Mouse (Mus musculus): ENCODE results near the gene Rassf7.

Gene Rassf7

DNA sequence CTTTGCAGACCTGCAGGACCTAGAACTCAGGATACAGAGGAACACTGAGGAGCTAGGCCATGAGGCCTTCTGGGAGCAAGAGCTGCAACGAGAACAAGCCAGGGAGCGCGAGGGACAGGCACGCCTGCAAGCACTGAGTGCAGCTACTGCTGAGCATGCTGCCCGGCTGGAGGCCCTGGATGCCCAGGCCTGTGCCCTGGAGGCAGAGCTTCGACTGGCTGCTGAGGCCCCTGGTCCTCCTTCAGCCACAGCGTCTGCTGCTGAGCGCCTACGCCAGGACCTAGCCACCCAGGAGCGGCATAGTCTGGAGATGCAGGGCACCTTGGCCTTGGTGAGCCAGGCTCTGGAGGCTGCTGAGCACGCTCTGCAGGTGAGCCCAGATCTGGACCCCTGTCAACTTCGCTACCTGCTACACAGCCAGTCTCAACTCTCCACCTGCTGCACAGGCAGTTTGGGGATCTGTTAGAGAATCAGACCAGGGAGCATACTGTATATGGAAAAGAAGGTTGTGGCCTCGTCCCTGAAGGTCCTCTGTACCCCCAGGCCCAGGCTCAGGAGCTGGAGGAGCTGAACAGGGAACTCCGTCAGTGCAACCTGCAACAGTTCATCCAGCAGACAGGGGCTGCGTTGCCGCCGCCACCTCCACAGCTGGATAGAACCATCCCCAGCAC is 1.8 kb downstream of the Rassf7 start:
- in situ Hi-C loops (cut with MboI; ENCODE audit: low pct_unique_long_range_greater_than_20kb in 1 of 2, low sequenced_read_pairs in 2 of 2, unreplicated experiment in 1 of 2) = no loop called here

- in situ Hi-C loops (cut with MboI; ENCODE audit: low pct_unique_long_range_greater_than_20kb in 1 of 2, low sequenced_read_pairs in 2 of 2, unreplicated experiment in 1 of 2) = no loop called here
Observed at GRCm38 (mm10) chr7:141218141-141218540, 2.5 kb downstream of the Rassf7 start.

DNA sequence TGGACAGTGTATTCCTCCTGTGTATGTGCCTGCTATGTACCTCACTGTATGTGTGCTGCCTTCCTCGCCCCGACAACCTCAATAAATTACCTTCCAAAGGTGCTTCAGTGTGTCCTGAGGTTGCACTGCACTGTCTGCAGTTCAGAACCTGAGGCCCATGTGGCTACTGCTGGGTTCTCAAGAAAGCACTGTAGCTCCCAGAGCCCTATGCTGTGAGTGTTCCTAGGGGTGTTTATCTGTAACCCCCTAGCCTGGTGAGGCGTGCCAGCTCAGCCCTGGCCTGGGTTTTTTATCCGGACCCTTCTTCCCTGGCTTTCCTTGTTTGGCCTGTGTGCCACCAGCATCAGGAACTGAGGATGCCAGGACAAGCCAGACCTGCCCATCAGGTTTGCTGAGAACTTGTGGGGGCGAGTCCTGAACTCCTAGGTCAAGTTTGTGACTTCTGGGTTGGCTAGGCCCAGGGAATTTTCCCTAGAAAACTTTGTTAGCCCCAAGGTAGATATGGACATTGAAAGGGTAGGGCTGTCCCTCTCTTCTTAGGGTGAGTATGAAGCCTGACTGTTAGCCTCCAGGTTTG is 3.0 kb downstream of the Rassf7 start:
- in situ Hi-C loops (cut with MboI; ENCODE audit: low pct_unique_long_range_greater_than_20kb in 1 of 2, low sequenced_read_pairs in 2 of 2, unreplicated experiment in 1 of 2) = no loop called here

DNA sequence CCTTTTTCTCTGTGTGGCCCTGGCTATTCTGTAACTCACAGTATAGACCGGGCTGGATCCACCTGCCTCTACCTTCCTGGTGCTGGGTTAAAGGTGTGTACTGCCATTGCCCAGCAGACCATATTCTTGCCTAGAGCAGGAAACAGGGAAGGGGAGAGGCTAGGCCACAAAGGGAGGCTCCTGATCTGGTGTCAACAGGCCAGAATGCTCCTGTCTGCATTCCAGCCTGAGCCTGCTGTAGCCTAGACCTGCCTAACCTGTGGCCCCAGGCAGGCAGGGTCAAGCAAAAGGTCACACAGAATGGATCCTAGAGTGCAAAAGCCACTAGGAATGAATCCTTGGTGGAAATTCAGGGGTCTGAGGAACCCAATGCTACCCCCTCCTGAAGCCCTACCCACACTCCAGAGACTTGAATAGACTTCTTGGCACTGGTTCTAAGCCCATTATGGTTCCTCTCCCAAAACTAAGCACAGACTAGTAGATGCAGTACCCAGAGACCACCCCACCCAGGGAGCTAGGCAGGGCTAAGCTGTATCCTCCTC is 4.0 kb downstream of the Rassf7 start:
- in situ Hi-C loops (cut with MboI; ENCODE audit: low pct_unique_long_range_greater_than_20kb in 1 of 2, low sequenced_read_pairs in 2 of 2, unreplicated experiment in 1 of 2) = no loop called here

GRCm38 (mm10) chr7:141220377-141220776 is 4.7 kb downstream of the Rassf7 start:
- in situ Hi-C loops (cut with MboI; ENCODE audit: low pct_unique_long_range_greater_than_20kb in 1 of 2, low sequenced_read_pairs in 2 of 2, unreplicated experiment in 1 of 2) = no loop called here

DNA sequence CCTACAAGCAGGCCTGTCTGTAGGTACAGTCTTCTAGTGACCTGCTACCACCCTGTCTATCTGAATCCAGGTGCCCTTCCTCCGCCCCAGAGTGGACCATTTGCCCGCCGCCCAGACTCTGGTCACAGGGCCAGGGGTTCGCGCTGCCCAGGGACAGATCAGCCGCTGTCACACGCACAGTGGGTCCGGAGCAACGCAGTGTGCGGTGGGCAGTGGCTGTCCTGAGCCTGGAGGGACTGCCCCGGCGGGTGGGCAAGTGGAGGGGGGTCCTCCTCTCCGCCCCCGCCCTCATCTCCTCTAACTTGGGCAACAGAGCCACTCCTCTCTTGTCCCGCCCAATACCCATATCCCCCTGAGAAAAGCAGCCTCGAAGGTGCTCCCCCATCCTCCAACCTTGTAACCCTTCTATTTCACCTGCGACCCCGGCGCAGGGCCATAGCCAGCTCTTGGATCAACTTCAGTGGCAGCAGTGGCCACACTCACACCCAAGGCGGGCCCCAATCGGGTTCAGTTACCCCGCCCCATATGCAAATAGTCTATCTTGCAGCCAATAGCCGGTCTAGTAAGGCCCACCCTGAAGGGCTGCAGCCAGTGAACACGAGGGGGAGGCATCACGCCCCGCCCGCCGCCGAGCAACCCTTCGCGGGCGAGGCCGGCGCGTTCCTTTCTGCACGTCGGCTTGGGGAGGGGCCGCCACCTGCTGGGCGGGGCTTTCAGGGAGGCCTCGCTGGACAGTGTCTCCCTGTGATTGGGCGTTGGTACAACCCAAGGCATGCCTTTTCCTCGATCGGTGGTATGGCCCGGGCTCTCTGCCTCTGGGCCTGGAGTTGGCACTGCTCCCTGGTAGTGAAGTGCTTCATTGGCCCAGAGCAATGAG is 5.8 kb downstream of the Rassf7 start:
- in situ Hi-C loops (cut with MboI; ENCODE audit: low pct_unique_long_range_greater_than_20kb in 1 of 2, low sequenced_read_pairs in 2 of 2, unreplicated experiment in 1 of 2) = no loop called here

DNA sequence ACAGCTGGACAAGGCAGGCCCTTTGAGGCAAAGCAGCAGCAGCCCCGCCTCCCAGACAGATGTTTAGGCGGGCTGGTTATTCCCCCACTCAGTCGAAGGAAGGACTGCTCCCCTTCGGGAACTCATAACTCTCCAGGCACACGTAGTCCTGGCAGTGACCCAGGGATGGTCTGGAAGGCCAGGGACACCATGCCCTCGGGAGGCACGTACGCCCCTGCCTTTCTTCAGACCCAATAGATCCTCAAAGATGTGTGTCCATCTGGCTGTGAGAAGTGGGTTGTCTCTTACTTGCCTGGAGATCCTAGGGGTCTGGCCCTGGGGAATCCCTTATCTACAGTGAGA is 6.4 kb downstream of the Rassf7 start:
- in situ Hi-C loops (cut with MboI; ENCODE audit: low pct_unique_long_range_greater_than_20kb in 1 of 2, low sequenced_read_pairs in 2 of 2, unreplicated experiment in 1 of 2) = no loop called here

GRCm38 (mm10) chr7:141222696-141223215 is 7.1 kb downstream of the Rassf7 start:
- in situ Hi-C loops (cut with MboI; ENCODE audit: low pct_unique_long_range_greater_than_20kb in 1 of 2, low sequenced_read_pairs in 2 of 2, unreplicated experiment in 1 of 2) = no loop called here

DNA sequence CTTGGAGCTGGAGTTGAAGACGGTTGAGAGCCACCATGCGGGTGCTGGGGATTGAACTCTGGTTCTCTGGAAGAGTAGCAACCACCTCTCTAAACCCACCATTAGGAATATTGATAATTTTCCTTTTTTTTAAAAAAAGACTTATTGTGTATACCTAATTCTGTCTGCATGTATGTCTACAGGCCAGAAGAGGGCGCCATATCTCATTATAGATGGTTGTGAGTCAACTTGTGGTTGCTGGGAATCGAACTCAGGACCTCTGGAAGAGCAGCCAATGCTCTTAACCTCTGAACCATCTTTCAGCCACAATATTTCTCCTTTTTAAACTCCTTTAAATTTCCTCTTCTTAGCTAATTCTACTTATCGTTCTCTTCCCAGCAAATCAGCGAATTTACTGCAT is 10.9 kb downstream of the Rassf7 start:
- in situ Hi-C loops (cut with MboI; ENCODE audit: low pct_unique_long_range_greater_than_20kb in 1 of 2, low sequenced_read_pairs in 2 of 2, unreplicated experiment in 1 of 2) = no loop called here

GRCm38 (mm10) chr7:141227796-141228195 is 12.1 kb downstream of the Rassf7 start:
- in situ Hi-C loops (cut with MboI; ENCODE audit: low pct_unique_long_range_greater_than_20kb in 1 of 2, low sequenced_read_pairs in 2 of 2, unreplicated experiment in 1 of 2) = no loop called here

DNA sequence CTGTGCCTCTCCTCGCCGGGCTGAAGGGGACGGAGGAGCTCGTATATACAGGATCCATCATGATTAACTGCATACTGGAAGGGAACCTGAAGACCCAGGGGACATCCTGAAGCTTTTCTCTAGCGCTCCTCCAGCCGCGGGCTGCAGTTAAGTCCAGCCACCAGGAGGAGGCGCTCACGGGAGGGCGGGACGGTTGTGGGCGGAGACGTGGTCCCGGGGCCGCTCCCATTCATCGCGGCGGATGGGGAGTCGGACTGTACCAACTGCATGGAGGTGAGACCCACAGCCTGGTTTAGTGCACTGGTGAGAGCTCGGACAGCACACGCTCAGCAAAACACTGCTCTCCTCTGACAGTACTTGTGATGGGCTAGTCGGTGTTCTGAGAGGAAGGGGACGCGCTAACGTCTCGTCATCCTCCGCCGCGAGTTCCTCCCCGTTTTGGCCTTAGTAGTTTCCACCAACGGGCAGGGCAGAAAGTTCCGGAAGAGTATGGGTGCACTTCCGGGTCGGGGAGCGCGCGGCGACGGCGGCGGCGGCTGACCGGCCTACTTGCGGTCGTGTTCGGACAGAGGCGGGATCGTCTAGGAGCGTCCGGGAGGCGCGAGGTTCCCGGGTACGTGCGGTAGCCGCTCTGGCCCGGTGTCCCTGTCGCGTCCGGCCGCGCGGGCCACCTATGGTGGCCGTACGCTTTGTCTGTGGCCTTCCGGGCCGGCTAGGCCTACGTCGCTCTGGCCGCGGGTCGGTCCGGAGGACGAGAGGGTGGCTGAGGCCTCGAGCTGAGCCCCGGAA is 12.8 kb downstream of the Rassf7 start, which contains the start of gene Phrf1:
Gene Phrf1 (plus strand): TSS at position 506 of the 789 bp plus-strand sequence.
- in situ Hi-C loops (cut with MboI; ENCODE audit: low pct_unique_long_range_greater_than_20kb in 1 of 2, low sequenced_read_pairs in 2 of 2, unreplicated experiment in 1 of 2) = no loop called here

- in situ Hi-C loops (cut with MboI; ENCODE audit: low pct_unique_long_range_greater_than_20kb in 1 of 2, low sequenced_read_pairs in 2 of 2, unreplicated experiment in 1 of 2) = no loop called here
Observed at GRCm38 (mm10) chr7:141229702-141230101, 14.0 kb downstream of the Rassf7 start.

GRCm38 (mm10) chr7:141230570-141230969 is 14.9 kb downstream of the Rassf7 start:
- in situ Hi-C loops (cut with MboI; ENCODE audit: low pct_unique_long_range_greater_than_20kb in 1 of 2, low sequenced_read_pairs in 2 of 2, unreplicated experiment in 1 of 2) = no loop called here

- in situ Hi-C loops (cut with MboI; ENCODE audit: low pct_unique_long_range_greater_than_20kb in 1 of 2, low sequenced_read_pairs in 2 of 2, unreplicated experiment in 1 of 2) = no loop called here
Observed at GRCm38 (mm10) chr7:141231111-141231510, 15.5 kb downstream of the Rassf7 start.

DNA sequence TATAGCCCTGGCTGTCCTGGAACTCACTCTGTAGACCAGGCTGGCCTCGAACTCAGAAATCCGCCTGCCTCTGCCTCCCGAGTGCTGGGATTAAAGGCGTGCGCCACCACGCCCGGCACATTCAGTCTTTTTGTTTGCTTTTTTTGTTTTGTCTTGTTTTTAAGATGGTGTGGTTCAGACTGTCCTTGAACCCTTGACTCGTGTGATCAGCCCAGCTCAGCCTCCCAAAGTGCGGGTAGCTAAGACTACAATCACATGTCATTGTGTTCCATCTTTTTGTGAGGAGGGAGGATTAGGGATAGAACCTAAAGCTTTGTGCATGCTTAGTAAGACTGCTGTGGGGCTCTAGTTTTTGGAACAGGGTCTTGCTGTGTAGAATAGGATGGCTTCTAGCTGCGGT is 15.9 kb downstream of the Rassf7 start:
- in situ Hi-C loops (cut with MboI; ENCODE audit: low pct_unique_long_range_greater_than_20kb in 1 of 2, low sequenced_read_pairs in 2 of 2, unreplicated experiment in 1 of 2) = no loop called here

DNA sequence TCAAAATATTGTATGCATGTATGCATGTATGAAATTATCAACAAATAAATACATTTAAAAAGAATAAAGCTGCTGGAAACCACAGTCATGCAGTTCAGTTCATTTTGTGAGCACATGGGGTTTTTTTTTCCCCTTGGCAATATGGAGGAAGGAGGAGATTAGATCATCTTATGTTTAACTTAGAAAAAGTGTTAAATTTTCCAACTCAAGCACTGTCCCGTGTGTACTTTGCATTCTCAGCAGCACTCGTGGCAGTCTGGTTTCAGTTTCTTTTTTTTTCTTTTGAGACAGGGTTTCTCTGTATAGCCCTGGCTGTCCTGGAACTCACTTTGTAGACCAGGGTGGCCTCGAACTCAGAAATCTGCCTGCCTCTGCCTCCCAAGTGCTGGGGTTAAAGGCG is 34.8 kb downstream of the Rassf7 start:
- in situ Hi-C loops (cut with MboI; ENCODE audit: low pct_unique_long_range_greater_than_20kb in 1 of 2, low sequenced_read_pairs in 2 of 2, unreplicated experiment in 1 of 2) = loop anchor here (5.0 to 10.0 kb wide), 2 partner anchors 62 to 64 kb away; no protein-coding TSS in a partner anchor

DNA sequence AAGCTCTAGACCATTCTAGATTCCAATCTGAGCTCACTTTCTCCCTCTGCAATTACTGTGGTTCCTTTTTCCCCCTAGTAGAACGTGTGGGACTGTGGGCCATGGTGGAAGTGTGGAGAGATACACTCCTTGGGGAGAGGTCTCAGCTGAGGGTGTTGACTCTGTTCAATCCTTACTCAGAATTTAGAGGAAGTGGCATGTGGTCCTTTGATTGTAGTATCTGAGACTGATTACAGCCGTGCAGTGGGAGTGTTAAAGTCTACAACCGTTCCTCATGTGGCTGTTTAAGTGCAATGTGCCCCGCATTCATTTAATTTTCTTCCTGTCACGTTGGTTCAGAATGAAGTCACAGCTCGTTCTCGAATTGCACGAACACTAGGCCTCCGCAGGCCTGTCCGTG is 40.5 kb downstream of the Rassf7 start:
- in situ Hi-C loops (cut with MboI; ENCODE audit: low pct_unique_long_range_greater_than_20kb in 1 of 2, low sequenced_read_pairs in 2 of 2, unreplicated experiment in 1 of 2) = loop anchor here in 1 of 2 experiments (10.0 kb wide), 1 partner anchor 59 kb away; no protein-coding TSS in a partner anchor

DNA sequence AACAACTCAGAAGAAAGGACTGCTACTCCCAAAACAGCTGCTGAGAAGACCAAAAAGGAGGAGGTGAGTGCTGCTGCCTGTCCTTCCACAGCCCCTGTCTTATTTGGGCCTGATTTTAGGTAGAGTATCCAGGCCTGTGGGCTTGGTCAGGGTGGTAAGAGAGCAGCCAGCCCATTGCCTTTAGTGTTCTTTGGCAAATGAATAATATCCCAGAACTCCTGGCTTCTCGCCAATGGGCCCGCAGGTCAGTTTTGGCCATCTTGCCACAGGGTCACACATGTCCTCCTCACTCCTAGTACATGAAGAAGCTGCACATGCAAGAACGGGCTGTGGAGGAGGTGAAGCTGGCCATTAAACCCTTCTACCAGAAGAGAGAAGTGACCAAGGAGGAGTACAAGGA is 45.8 kb downstream of the Rassf7 start:
- in situ Hi-C loops (cut with MboI; ENCODE audit: low pct_unique_long_range_greater_than_20kb in 1 of 2, low sequenced_read_pairs in 2 of 2, unreplicated experiment in 1 of 2) = no loop called here

All from mouse embryonic stem cell (cell line).